Mouse (Mus musculus) ovary, adult 18-20 months (tissue): ENCODE results near the gene Prkag1.

Experiments used
- DNase-seq: peaks from one replicate; pipeline ENCODE4 v3.0.0; 2022; ENCODE audit warnings: low spot score, mixed read lengths

Prkag1 gene

GRCm38 (mm10) chr15:98853161-98853937, 22.0 kb upstream of the Prkag1 start:
- DNase-seq: no peak

- no peak for DNase-seq
These were observed 21.4 kb upstream of the Prkag1 start for GRCm38 (mm10) chr15:98852733-98853132.

GRCm38 (mm10) chr15:98852071-98852470, 20.8 kb upstream of the Prkag1 start:
- no peak for DNase-seq

GRCm38 (mm10) chr15:98851229-98851818, 20.0 kb upstream of the Prkag1 start:
- no peak for DNase-seq

GRCm38 (mm10) chr15:98850668-98851067, 19.3 kb upstream of the Prkag1 start:
- DNase-seq: no peak

- DNase-seq: no peak
These were observed 18.8 kb upstream of the Prkag1 start for GRCm38 (mm10) chr15:98849956-98850600.

GRCm38 (mm10) chr15:98849165-98849564, 17.8 kb upstream of the Prkag1 start:
- DNase-seq: no peak

GRCm38 (mm10) chr15:98846140-98846539, 14.8 kb upstream of the Prkag1 start:
- DNase-seq: no peak

GRCm38 (mm10) chr15:98845149-98845548, 13.8 kb upstream of the Prkag1 start:
- DNase-seq: no peak

GRCm38 (mm10) chr15:98843595-98844223, 12.4 kb upstream of the Prkag1 start:
- no peak for DNase-seq

GRCm38 (mm10) chr15:98839671-98840585, 8.6 kb upstream of the Prkag1 start:
- no peak for DNase-seq

GRCm38 (mm10) chr15:98839161-98839560, 7.8 kb upstream of the Prkag1 start:
- no peak for DNase-seq

- DNase-seq: no peak
These were observed 6.4 kb upstream of the Prkag1 start for GRCm38 (mm10) chr15:98837743-98838103.

- DNase-seq: no peak
These were observed 5.9 kb upstream of the Prkag1 start for GRCm38 (mm10) chr15:98837006-98837742.

- DNase-seq: no peak
These were observed 4.0 kb upstream of the Prkag1 start for GRCm38 (mm10) chr15:98835291-98835690.

GRCm38 (mm10) chr15:98834059-98834458, 2.7 kb upstream of the Prkag1 start:
- DNase-seq: no peak

GRCm38 (mm10) chr15:98833281-98833680, 2.0 kb upstream of the Prkag1 start:
- no peak for DNase-seq

- DNase-seq: no peak
These were observed 1.1 kb upstream of the Prkag1 start for GRCm38 (mm10) chr15:98832161-98833058.

GRCm38 (mm10) chr15:98831684-98832035, 339 bp upstream of the Prkag1 start:
- no peak for DNase-seq

- DNase-seq: no peak
These were observed 3.7 kb downstream of the Prkag1 start for GRCm38 (mm10) chr15:98827611-98828011.
